Mouse (Mus musculus): Measurements from ENCODE around the gene Zfyve9. TPM values are rescaled to one million over a fixed set of nuclear protein-coding genes. Genes with fewer than 3 reads are reported as not detected.
"Not testable (repeated sequence)": the region's sequence is repeated elsewhere in the genome, so short reads cannot be mapped to it uniquely, and the experiment has no call there.

The Zfyve9 gene
- total RNA-seq, 2 experiments from 2014 or later = 27.1 to 27.8 TPM

DNA sequence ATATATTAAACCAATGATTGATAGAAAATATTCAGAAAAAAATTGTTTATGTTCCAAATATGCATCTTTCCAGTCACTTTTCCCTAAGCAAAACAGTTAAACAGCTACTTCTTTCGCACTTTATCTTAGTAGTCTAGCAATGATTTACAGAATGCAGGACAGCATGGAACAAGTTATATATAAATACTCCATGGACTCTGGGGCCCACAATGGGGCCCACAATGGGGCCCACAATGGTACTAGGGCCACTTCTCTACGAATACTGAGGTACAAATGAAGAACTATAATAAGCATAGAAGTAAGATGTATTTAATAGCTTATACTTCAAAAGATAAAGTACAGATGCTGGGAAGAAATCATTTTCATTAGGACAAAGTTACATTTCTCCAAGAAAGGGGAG is 56.5 kb downstream of the Zfyve9 start:
- no peak for DNase-seq (ENCODE audit: low spot score in 2 of 2)

DNA sequence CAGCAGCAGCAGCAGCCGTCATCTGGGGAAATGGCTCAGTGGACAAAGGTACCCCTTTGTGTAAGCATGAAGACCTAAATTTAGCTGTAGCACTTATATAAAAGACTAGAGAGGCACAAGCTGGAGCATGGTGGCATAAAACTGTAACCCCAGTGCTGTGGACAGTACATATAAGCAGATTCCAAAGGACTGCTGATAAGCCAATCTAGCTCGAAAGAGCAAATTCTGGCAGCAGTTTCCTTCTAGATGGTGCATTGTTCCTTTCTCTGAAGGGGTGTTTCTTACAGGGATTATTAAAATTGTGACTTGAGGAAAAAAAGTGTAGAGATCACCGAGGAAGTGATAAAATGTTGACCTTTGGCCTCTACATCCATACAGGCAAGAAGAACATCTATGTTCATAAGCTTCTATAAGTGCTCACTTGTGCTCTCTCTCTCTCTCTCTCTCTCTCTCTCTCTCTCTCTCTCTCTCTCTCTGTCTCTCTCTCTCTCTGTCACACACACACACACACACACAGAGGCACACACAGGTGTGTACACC is 59.3 kb downstream of the Zfyve9 start:
- DNase-seq (ENCODE audit: low spot score in 2 of 2) = no peak

DNA sequence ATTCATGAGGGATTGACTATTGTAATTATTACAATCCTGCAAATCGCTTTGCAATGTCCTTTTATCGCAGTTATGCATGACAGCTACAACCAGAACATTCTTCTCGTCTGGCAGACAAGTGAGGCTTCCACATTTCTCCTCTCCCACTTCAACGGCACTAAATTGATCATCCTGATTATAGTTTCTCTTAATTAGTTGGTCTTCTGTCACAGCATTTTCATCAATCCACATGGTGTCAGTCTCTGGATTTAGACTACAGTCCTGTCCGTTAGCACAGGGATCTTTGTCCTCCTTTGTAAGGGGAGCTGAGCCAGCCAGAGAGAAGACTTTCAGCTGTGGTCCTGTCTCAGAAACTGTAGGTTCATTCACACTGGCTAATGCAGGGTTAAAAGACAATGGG is 61.2 kb downstream of the Zfyve9 start, which contains the start of gene 3110021N24Rik:
Gene 3110021N24Rik (plus strand): TSS at position 301 of the 400 bp plus-strand sequence.
- no peak for DNase-seq (ENCODE audit: low spot score in 2 of 2)

DNA sequence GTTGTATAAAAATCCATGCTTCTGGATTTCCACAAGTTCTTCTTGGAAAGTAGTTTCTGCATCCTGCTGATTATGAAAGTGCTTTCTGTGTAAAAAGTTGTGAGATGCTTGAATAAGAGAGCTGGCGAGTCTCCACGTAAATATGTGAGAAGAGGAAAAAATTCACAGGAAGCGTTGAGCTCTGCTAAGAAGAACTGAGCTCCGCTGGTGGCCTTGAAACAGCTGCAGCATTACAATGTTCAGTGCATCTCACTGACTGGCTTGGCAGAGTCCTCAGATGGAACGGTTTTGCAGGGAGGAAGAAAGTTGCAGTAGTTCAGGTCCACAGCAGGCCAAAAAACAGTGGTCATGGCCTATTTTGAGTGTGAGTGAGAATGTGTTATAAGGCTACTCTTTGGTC is 72.4 kb downstream of the Zfyve9 start:
- no peak for DNase-seq (ENCODE audit: low spot score in 2 of 2)

DNA sequence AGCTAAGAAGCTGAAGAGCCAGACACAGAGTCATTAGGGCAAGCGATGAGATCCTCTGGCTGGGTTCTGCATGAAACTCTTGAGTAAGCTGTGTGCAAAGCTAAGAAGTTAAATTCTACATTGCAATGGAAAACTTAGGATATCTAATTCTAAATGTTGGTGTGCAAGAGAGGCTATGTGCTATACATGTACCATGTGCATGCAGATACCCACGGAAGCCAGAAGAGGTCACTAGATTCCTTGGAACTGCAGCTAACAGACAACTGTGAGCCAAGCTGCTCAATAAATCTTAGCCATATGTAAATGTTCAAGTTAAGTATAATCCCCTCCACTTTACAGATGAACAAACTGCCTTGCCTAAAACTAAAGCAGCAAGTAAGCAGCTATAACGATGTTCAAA is 83.7 kb downstream of the Zfyve9 start:
- no peak for DNase-seq (ENCODE audit: low spot score in 2 of 2)

DNA sequence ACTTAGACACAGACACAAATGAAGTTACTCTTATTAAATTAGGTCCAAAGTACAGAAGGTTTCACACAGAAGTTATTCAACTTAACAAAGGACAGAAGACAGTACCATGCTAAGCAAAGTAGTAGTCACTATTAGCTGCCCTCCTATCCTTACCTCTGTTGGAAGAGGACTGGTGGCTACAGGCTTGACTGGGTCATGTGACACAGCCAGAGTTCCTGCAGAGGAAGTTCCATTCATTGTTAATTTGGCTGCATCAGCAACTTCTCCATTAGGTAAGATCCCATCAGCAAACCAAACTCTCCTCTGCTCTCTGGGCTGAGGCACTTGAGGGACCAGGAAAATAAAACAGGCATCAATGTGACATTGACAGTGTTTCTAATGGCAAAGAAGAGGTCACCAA is 89.1 kb downstream of the Zfyve9 start:
- no peak for DNase-seq (ENCODE audit: low spot score in 2 of 2)

DNA sequence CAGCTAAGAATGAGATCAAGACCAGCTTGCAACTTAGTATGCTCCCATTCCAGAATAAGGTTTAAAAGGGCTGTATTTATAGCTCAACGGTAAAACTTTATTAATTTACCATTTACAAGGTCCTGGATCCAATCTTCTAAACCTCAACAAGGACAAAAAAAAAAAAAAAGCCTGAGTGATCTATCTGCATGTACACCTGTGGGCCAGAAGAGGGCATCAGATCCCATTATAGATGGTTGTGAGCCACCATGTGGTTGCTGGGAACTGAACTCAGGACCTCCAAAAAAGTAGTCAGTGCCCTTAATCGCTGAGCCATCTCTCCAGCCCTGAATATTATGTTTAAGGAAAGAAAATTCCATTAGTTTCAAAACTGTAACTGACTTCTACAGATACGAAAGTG is 90.1 kb downstream of the Zfyve9 start:
- no peak for DNase-seq (ENCODE audit: low spot score in 2 of 2)

DNA sequence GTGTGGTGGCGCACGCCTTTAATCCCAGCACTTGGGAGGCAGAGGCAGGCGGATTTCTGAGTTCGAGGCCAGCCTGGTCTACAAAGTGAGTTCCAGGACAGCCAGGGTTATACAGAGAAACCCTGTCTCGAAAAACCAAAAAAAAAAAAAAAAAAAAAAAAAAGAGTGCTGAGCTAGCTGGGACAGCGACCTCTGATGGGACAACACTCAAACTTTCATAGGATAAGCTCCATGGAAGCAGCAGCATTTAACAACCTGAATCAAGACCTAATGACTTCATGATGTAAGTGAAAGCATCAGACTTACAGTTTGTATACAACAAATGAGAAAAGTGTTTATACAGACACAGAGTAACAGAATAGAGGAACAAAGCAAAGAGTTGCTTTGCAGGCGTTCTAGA is 93.5 kb downstream of the Zfyve9 start:
- DNase-seq (ENCODE audit: low spot score in 2 of 2) = not testable (repeated sequence)

DNA sequence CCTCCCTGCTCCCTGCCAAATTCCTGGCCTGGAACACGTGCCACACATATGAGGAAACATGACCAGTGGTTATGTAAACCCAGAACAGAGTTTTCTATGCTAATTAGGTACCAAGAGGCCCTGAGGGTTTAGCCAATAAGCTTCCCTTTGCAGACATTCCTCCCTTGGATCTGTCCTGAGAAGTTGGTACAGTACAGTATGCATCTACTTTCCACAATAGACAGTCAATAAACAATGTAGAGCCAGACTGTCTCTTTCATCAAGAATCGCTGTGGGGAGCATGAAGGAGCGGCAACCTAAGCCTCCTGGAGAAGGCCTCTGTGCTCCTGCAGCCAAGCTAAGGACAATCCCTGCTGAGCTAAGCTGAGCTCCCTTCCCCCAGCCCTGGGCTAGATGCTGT is 94.4 kb downstream of the Zfyve9 start:
- DNase-seq (ENCODE audit: low spot score in 2 of 2) = no peak

DNA sequence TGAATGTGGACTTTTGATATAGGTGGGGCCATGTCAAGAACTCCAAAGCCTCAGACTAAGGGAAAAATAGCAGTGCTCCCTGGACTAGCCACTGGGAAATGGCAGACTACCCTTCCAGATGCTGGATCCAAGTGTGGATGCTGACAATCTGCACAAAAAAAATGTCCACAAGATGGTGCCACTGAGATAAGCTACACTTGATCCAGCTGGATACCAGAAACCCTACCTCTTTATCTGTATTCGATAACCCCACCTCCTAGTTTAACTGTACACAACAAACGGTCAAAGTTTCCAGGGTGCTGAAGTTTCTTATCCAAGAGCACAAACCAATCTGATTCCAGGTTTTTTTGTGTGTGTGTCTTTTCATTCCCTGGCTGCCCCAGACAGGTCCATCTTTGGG is 116.2 kb downstream of the Zfyve9 start:
- no peak for DNase-seq (ENCODE audit: low spot score in 2 of 2)

DNA sequence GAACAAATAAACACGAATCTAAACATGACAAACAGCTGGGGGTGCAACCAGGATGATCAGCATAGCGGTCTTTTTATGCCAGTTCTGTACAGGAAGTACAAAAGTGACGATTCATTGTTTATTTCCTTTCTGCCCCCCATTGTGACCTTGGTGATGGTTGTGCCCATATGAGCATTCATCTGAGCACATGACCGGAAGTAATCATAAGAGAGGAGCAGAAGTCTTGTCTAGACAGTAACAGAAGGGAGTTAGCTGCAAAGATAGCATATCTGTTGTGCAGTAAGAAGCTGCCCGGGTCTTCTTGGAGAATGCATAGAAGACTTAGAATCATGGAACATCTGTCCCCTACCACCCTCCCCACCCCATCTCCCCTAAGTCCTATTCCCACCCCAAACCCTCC is 141.8 kb downstream of the Zfyve9 start:
- no peak for DNase-seq (ENCODE audit: low spot score in 2 of 2)

DNA sequence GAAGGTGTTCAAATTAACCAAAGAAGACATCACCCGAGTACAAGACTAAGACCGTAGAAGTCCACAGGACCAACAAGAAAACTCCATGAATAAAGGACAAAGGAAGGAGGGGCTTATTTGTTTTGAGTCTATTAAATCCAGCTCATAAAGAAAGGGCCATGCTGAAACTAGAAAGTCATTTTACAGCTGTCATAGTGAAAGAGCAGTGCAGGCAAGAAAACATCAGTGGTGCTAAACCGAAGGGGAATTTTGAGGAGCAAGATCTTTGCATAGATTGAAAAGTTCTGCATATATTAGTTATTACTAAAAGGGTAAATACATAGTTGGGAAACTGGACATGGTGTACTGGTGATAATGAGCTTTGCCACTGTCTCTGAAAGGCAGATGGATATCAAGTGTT is 142.9 kb downstream of the Zfyve9 start:
- DNase-seq (ENCODE audit: low spot score in 2 of 2) = no peak

DNA sequence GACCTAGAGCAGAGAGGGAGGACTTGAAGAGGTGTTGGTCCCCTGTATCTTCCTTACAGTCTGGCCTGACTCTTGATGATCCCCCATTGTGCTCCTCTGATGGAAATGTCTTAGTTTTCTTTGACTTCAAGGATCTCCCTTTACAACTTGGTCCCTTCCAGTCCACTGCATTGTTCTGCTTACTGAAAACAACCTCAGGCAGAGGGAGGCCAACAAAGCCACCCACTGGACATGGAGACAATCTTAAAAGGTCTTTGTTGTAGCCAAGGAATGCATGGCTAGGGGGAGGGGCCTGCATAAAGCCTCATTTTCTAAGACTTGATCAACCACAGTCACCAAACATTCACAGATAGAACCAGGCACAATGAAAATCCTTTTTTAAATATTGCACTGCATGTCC is 145.5 kb downstream of the Zfyve9 start:
- DNase-seq (ENCODE audit: low spot score in 2 of 2) = no peak

DNA sequence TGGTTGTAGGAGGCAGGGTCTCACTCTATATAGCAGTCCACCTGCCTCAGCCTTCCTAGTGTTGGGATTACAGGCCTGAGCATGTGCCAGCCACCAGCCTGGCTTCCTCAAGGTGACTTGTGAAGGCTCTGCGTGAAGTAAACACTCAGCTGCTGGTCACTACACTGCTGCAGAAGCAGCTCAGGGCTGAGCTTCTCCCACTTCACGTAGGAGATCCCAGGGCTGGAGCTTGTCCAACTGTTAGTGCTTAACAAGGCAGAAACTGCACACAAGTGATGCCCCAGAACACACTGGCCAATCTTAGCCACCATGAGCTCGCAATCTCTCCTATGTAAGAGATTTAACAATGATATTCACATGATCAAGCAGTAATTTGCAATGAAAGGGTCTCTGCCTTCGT is 145.9 kb downstream of the Zfyve9 start:
- no peak for DNase-seq (ENCODE audit: low spot score in 2 of 2)

DNA sequence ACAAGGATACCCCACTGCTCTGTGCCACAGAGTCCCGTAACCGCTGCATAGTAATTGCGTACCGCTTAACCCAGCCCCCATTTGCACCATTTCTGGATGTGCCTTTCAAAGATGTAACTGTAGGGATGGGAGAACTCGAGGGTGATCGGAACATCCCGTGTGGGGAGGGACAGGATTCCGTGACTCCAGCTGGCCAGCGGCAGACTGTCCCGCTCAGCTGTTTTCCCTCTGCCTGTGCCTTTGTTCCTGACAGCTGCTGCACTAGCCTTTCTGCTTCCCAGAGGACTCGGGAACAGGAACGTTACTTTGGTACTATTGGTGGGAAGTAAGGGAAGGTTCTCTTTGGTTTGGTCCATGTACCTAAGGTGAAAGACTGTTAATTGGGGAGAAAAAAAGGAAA is 146.9 kb downstream of the Zfyve9 start:
- no peak for DNase-seq (ENCODE audit: low spot score in 2 of 2)

DNA sequence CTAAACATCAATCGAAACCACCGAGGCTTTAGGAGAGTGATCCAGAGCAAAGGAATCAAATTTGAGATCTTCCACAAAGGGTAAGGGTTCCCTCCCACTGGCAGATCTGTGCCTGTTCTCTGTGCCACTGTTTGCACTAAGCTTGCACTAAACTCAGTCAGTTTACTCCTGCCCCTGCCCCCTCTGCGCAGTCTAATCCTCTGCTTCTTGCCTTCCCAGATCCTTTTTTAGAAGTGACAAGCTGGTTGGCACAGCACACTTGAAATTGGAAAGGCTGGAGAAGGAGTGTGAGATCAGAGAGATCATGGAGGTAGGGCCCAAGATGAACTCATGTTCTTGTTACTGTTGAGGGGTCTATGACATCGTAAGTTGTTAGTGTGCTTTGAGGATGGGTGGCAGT is 149.0 kb downstream of the Zfyve9 start:
- no peak for DNase-seq (ENCODE audit: low spot score in 2 of 2)

DNA sequence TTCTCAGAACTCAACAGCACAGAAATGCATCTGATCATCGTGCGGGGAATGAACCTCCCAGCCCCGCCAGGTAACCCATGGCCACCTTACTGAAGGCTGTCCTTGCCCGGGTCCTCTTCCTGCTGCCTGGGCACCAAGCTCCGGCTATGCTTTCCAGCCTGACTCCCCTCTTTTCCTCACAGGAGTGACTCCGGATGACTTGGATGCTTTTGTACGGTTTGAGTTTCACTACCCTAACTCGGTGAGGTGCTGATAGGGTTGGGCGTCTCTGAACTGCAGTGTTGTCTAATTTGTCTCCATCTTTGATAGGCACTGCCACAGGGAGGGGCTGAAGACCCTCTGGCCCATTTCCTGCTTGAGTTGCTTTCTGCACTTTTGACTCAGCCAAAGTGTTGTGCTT is 150.5 kb downstream of the Zfyve9 start:
- no peak for DNase-seq (ENCODE audit: low spot score in 2 of 2)

DNA sequence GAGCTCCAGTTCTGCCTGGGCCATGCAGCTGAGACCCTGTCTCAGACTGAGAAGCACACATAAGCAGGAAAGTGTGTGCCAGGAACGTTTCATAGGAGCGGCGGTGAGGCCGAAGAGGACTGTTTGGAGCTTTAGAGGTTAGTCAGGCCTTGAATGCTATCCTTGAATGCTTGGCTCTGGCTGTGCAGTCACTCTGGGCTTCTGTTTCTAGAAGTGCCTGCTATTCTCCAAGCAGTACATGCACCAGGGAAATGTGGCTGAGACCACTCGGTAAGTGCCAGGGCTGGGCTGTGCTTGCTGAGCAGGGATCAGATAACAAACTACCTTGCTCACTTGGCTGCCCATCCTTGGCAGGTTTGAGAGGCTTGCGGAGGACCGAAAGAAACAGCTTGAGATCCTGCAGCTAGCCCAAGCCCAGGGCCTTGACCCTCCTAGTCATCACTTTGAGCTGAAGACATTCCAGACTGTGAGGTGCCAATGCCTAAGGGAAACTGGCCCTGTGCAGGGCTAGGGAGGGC is 151.2 kb downstream of the Zfyve9 start:
- no peak for DNase-seq (ENCODE audit: low spot score in 2 of 2)

DNA sequence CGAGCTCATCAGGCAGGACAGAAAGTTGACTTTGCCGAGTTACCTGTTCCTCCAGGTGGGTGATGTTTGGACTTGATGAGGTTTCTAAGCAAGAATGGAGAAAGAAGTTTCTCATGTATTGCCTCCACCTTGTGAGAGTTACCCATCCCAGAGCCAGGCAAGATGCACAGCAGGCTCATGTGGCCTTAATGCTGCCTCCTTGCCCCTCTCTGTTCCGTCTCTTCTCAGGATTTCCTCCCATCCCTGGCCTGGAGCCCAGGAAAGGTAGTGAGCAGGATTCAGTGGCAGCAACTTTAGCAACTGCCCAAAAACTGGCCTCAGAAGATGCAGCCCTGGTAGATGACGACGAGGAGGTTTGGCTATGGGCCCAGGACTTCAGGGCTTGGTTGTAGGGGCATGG is 153.5 kb downstream of the Zfyve9 start:
- no peak for DNase-seq (ENCODE audit: low spot score in 2 of 2)

DNA sequence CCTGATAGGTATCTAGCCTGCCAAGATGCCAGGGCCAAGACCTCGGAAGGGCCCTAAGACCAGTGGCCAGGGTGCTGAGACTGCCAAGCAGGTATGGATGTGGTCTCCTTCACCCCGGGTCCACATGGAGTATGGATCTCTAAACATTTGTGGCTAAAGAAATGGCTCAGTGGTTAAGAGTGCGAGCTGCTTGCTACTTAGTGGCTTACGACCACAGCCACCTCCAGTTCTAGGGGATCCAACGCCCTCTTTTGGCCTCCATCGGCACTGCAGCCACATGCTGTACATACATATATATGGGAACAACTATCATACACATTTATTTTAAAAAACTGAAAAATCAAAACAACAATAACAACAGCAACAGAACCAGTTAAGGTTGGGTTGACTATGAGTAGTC is 159.1 kb downstream of the Zfyve9 start:
- DNase-seq (ENCODE audit: low spot score in 2 of 2) = no peak

DNA sequence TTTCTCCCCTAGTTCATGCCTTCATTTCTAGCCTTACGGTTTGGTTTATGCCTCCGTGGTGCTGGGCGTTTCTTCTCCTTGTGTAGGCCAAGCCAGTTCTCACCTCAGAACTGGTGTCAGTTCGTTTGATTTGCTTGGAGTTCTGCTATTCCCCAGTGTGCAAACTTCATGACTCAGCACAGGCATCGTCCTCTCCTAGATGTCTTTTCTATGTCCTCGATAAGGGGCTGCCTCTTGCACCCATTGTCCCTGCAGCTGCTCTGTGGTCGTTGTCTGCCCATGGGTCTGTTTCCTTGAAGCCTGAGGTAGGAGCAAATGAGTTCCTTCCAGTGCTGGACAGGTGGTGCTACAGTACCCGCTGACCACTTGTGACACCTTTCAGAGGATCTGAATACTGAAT is 160.1 kb downstream of the Zfyve9 start:
- DNase-seq (ENCODE audit: low spot score in 2 of 2) = no peak

DNA sequence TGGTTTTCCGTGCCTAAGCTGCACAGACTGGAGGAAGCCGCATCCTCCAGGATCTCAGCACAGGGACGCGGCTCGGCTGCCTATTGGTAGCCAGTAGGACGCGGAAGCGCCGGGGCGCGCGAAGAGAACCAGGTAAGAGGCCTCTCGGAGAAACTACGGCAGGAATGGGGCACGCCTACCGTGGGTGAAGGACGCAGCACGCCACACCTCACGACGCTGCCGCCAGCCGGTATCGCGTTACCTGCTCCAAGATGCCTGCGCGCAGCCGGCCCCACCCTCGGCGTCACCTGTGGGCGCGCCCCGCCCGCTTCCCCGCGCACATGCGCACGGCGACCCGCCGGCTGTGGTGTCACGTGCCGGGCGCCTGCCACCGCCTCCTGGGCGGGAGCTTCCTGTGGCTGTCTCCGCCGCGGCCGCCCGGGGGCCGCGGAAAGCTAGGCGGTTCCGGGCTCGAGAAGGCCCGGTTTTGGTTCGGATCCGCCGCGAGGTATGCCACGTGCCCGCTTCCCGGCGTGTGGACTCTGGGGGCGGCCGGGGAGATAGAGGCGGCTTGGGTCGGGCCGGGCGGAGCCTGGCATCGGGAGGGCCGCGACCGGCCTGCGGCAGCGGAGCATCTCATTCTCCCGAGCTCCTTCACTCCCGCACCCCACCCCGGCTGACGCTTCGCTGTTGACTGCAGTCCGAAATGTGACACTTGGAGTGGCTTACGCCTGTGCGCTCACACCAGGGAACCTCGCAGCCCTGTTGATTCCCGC is 160.8 kb downstream of the Zfyve9 start, which contains the start of gene Cc2d1b:
Gene Cc2d1b (plus strand): TSS at position 354 of the 755 bp plus-strand sequence.
- peak; percentile 64 to 73 for DNase-seq (ENCODE audit: low spot score in 2 of 2)

DNA sequence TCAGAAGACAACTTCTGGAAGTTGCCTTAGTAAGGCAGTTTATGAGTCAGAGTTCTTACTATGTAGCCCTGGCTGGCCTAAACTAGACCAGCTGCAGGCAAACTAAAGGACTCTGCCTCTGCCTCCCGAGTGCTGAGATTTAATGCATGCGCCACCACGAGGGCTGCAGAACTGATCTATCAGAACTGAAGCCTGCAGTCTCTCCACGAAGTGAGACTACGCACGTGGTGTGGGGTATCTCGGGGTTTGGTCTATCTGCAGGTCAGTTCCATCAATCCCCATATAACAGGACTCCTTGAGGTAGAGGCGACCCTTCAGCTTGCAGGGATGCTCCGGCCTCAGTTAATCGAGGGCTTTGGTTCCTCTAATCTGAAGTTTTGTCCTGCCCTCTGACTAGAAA is 161.4 kb downstream of the Zfyve9 start:
- DNase-seq (ENCODE audit: low spot score in 2 of 2) = no peak

All from adrenal gland, postnatal 4 days (tissue).